9 mouse cellular contexts compared by ENCODE assay signal in the genomic region with DNA sequence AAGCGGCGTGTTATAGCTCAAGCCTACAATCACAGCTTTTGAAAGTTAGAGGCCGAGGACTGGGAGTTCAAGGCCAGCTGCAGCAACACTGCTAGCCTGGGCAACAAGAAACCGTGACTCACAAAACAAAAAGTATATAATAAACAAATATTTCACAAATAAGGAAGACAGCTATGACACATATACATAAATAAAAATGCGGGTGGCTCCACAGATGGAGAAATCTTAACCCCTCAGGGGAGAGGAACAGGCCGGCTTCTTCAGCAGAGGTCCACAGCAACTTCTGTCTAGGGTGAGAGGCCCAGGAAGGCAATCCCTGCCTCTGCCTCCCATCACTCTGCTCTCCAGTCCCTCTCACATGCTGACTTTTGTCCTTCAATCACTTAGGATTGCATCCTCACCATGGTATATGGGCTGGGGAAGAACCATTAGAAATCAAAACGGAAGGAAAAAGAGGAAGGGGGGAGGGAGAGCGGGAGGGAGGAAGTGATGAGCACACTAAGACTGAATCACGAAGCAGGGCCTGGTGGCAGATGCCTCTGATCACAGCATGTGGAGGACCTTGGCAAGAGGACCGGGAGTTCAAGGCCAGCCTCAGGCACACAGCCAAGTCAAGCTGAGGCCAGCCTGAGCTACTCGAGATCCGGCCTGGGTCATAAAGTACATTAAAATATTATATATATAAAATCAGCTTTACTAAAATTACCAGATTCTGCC. TPM values are rescaled to one million over a fixed set of nuclear protein-coding genes. Genes with fewer than 3 reads are reported as not detected.
DNase-seq lines count a peak whose midpoint lies in the region; ATAC-seq lines count a peak whose summit lies in the region.
"Had no signal": no experiment of that assay in that cellular context is flagged by ENCODE, and none has a peak within 500 bp of the region (broad histone marks: within the 10 kb centered on the region; RNA-seq: fewer than 3 reads in every experiment).

No protein-coding gene starts in this region.

- H3K4me3 ChIP-seq in kidney, embryonic 15.5 days (replicated peaks), result no peak overlapping the region
- H3K4me3 ChIP-seq in hindbrain, embryonic 14.5 days (replicated peaks; ENCODE audit: low read length), result no peak overlapping the region
- H3K4me3 ChIP-seq: neural tube, embryonic 13.5 days had no signal

- whole genome bisulfite sequencing in kidney, embryonic 15.5 days, result 58% methylated on average over 12 of the region's 12 CpGs
- WGBS in hindbrain, embryonic 14.5 days, result 81% methylated on average over 12 of the region's 12 CpGs

- no peaks in the 10 kb centered on the region for H3K27me3 ChIP-seq in kidney, embryonic 15.5 days
- no peaks in the 10 kb centered on the region for H3K27me3 ChIP-seq in hindbrain, embryonic 14.5 days (ENCODE audit: control insufficient read depth, insufficient read depth, low read length)
- H3K27me3 ChIP-seq: neural tube, embryonic 13.5 days had no signal

- peaks cover 6% of the 10 kb centered on the region; the same call in 1 of the 2 replicates for H3K36me3 ChIP-seq in kidney, embryonic 15.5 days
- no peaks in the 10 kb centered on the region for H3K36me3 ChIP-seq in hindbrain, embryonic 14.5 days (replicated peaks; ENCODE audit: control insufficient read depth, insufficient read depth)
- H3K36me3 ChIP-seq: neural tube, embryonic 13.5 days had no signal

- DNase-seq in kidney, adult 18-20 months, result no peak
- DNase-seq in adrenal gland, postnatal 36 days, result peak; percentile 88 to 89
- peak; percentile 98 for DNase-seq in heart, adult 11 months
- DNase-seq in kidney, postnatal 25 days, result peak; percentile 66 to 72
- DNase-seq in monocyte, adult 2 months (ENCODE audit: low read depth in 1 of 2, low spot score in 2 of 2), result peak; percentile 42 to 56
- no peak for DNase-seq in hindbrain, embryonic 14.5 days (ENCODE audit: low spot score)
- no peak for DNase-seq in c-Kit-positive CD71-positive TER-119-positive erythroid progenitor cells, embryonic 14.5 days (ENCODE audit: low spot score)

- H3K27ac ChIP-seq in kidney, embryonic 15.5 days, result peak overlapping the region; percentile 86
- no peak overlapping the region for H3K27ac ChIP-seq in hindbrain, embryonic 14.5 days

- no peak overlapping the region for H3K4me2 ChIP-seq in kidney, embryonic 15.5 days
- H3K4me2 ChIP-seq in hindbrain, embryonic 14.5 days (replicated peaks), result no peak overlapping the region
- H3K4me2 ChIP-seq: neural tube, embryonic 13.5 days had no signal

- no peak overlapping the region for H3K9ac ChIP-seq in kidney, embryonic 15.5 days
- no peak overlapping the region for H3K9ac ChIP-seq in hindbrain, embryonic 14.5 days
- H3K9ac ChIP-seq: neural tube, embryonic 13.5 days had no signal

- no peak for ATAC-seq in kidney, embryonic 15.5 days (replicated peaks; ENCODE audit: low FRiP score)
- ATAC-seq in hindbrain, embryonic 14.5 days (ENCODE audit: low FRiP score), result no peak

- H3K4me1 ChIP-seq in kidney, embryonic 15.5 days, result peaks cover 67% of the 10 kb centered on the region
- H3K4me1 ChIP-seq in hindbrain, embryonic 14.5 days (replicated peaks; ENCODE audit: control insufficient read depth, insufficient read depth, low read length), result peaks cover 7% of the 10 kb centered on the region; the same call in 1 of the 2 replicates

- H3K9me3 ChIP-seq in kidney, embryonic 15.5 days (replicated peaks), result no peaks in the 10 kb centered on the region
- no peaks in the 10 kb centered on the region for H3K9me3 ChIP-seq in hindbrain, embryonic 14.5 days (ENCODE audit: control insufficient read depth, low read length)
- H3K9me3 ChIP-seq: neural tube, embryonic 13.5 days had no signal

RNA-seq across cellular contexts. Expression of gene Fndc3b, which starts 21.8 kb away (rescaled TPM):
- 27.9 and 32.8 TPM in 2 replicates for polyA plus RNA-seq in kidney, embryonic 15.5 days (2015; fragmentation: Nextera tagmentation; extraction: Ambion mirVana)
- total RNA-seq in adrenal gland, postnatal 36 days (2021), result 100 to 1,000 TPM; 127 to 174 TPM
- 11.3 and 11.4 TPM in 2 replicates for polyA plus RNA-seq in hindbrain, embryonic 14.5 days (2014; fragmentation: Nextera tagmentation; extraction: Ambion mirVana)

Comparison
In these comparisons a context has a peak if more than half of its experiments do, and no peak if none do; other contexts are left out.
1. DNase-seq: peak in adrenal gland, postnatal 36 days (2 of 2), heart, adult 11 months (single experiment), kidney, postnatal 25 days (2 of 2) and monocyte, adult 2 months (2 of 2); none in kidney, adult 18-20 months (single experiment), hindbrain, embryonic 14.5 days (single experiment) and c-Kit-positive CD71-positive TER-119-positive erythroid progenitor cells, embryonic 14.5 days (single experiment).